Comparison of ENCODE assay signal across 8 mouse cellular contexts in genomic region chr11:65160991-65161880, GRCm38 (mm10). TPM values are rescaled to one million over a fixed set of nuclear protein-coding genes. Genes with fewer than 3 reads are reported as not detected.
DNase-seq lines count a peak whose midpoint lies in the region; ATAC-seq and TF ChIP-seq lines count a peak whose summit lies in the region.

No protein-coding gene starts in this region.

- H3K36me3 ChIP-seq in kidney, embryonic 15.5 days: no peaks in the 10 kb centered on the region
- H3K36me3 ChIP-seq in forebrain, embryonic 10.5 days (replicated peaks): no peaks in the 10 kb centered on the region
- no peaks in the 10 kb centered on the region for H3K36me3 ChIP-seq in limb, embryonic 10.5 days
- no peaks in the 10 kb centered on the region for H3K36me3 ChIP-seq in neural tube, embryonic 12.5 days
- H3K36me3 ChIP-seq in liver, postnatal 0 days (replicated peaks; ENCODE audit: insufficient read depth, low read length): no peaks in the 10 kb centered on the region

- no peak for TF ChIP-seq EP300 in liver, postnatal 0 days (IDR thresholded peaks at IDR 0.05; ENCODE audit: low read depth)

- H3K27ac ChIP-seq in kidney, embryonic 15.5 days: no peak overlapping the region
- no peak overlapping the region for H3K27ac ChIP-seq in forebrain, embryonic 10.5 days
- no peak overlapping the region for H3K27ac ChIP-seq in limb, embryonic 10.5 days
- H3K27ac ChIP-seq in neural tube, embryonic 12.5 days: no peak overlapping the region
- no peak overlapping the region for H3K27ac ChIP-seq in liver, postnatal 0 days (ENCODE audit: low read depth)

- H3K27me3 ChIP-seq in kidney, embryonic 15.5 days: peaks cover 10% of the 10 kb centered on the region; the same call in 1 of the 2 replicates
- H3K27me3 ChIP-seq in forebrain, embryonic 10.5 days (ENCODE audit: poor library complexity, severe bottlenecking): peaks cover 13% of the 10 kb centered on the region
- H3K27me3 ChIP-seq in limb, embryonic 10.5 days (ENCODE audit: low read depth, poor library complexity, severe bottlenecking): peaks cover 32% of the 10 kb centered on the region
- H3K27me3 ChIP-seq in neural tube, embryonic 12.5 days (replicated peaks): 0 out of 2 replicates have a peak, but pooled peaks cover 3% of the 10 kb centered on the region
- H3K27me3 ChIP-seq in liver, postnatal 0 days (ENCODE audit: insufficient read depth, low read length): peaks cover 13% of the 10 kb centered on the region

- ATAC-seq in kidney, embryonic 15.5 days (replicated peaks; ENCODE audit: low FRiP score): no peak
- no peak for ATAC-seq in neural tube, embryonic 12.5 days (ENCODE audit: low FRiP score, low read depth)
- ATAC-seq in megakaryocyte-erythroid progenitor cell, adult 5-6 weeks (replicated peaks; ENCODE audit: low FRiP score, low TSS enrichment, poor library complexity, severe bottlenecking): no peak
- ATAC-seq in liver, postnatal 0 days: no peak

- TF ChIP-seq CTCF in liver, postnatal 0 days (IDR thresholded peaks at IDR 0.05; ENCODE audit: low read depth): no peak

- H3K9ac ChIP-seq in kidney, embryonic 15.5 days: peak overlapping the region; percentile 82; the same call in 1 of the 2 replicates
- no peak overlapping the region for H3K9ac ChIP-seq in neural tube, embryonic 12.5 days
- no peak overlapping the region for H3K9ac ChIP-seq in liver, postnatal 0 days (replicated peaks)

- no peaks in the 10 kb centered on the region for H3K9me3 ChIP-seq in kidney, embryonic 15.5 days (replicated peaks)
- peaks cover 4% of the 10 kb centered on the region; the same call in 1 of the 2 replicates for H3K9me3 ChIP-seq in forebrain, embryonic 10.5 days
- H3K9me3 ChIP-seq in limb, embryonic 10.5 days (replicated peaks): no peaks in the 10 kb centered on the region
- H3K9me3 ChIP-seq in neural tube, embryonic 12.5 days: no peaks in the 10 kb centered on the region
- H3K9me3 ChIP-seq in liver, postnatal 0 days (ENCODE audit: low read length): no peaks in the 10 kb centered on the region

- peaks cover 17% of the 10 kb centered on the region for H3K4me1 ChIP-seq in kidney, embryonic 15.5 days
- H3K4me1 ChIP-seq in forebrain, embryonic 10.5 days: peaks cover 15% of the 10 kb centered on the region
- H3K4me1 ChIP-seq in limb, embryonic 10.5 days: peaks cover 15% of the 10 kb centered on the region
- H3K4me1 ChIP-seq in neural tube, embryonic 12.5 days: peaks cover 12% of the 10 kb centered on the region
- 0 out of 2 replicates have a peak, but pooled peaks cover 8% of the 10 kb centered on the region for H3K4me1 ChIP-seq in liver, postnatal 0 days (ENCODE audit: insufficient read depth)

- peak overlapping the region; percentile 86 for H3K4me3 ChIP-seq in kidney, embryonic 15.5 days (replicated peaks)
- H3K4me3 ChIP-seq in forebrain, embryonic 10.5 days: peak overlapping the region; percentile 88
- H3K4me3 ChIP-seq in limb, embryonic 10.5 days: peak overlapping the region; percentile 92; the same call in 1 of the 2 replicates
- peak overlapping the region; percentile 83; the same call in 1 of the 2 replicates for H3K4me3 ChIP-seq in neural tube, embryonic 12.5 days
- H3K4me3 ChIP-seq in liver, postnatal 0 days (ENCODE audit: low read depth, low read length): no peak overlapping the region

- peak overlapping the region; percentile 86 for H3K4me2 ChIP-seq in kidney, embryonic 15.5 days
- peak overlapping the region; percentile 95 for H3K4me2 ChIP-seq in neural tube, embryonic 12.5 days (replicated peaks)
- H3K4me2 ChIP-seq in liver, postnatal 0 days (ENCODE audit: low read depth, low read length): no peak overlapping the region

- no peak for DNase-seq in kidney, postnatal 25 days
- no peak for DNase-seq in forebrain, embryonic 10.5 days (ENCODE audit: extremely low spot score, low spot score)
- no peak for DNase-seq in limb, embryonic 10.5 days (ENCODE audit: low spot score)
- no peak for DNase-seq in kidney, adult 8-10 months
- DNase-seq in liver, postnatal 0 days: no peak

- 63% methylated on average over 7 of the region's 7 CpGs for WGBS in kidney, embryonic 15.5 days
- WGBS in forebrain, embryonic 10.5 days: 57% methylated on average over 7 of the region's 7 CpGs
- WGBS in limb, embryonic 10.5 days: 61% methylated on average over 7 of the region's 7 CpGs
- WGBS in neural tube, embryonic 12.5 days: 65% methylated on average over 7 of the region's 7 CpGs
- 59% methylated on average over 7 of the region's 7 CpGs for WGBS in liver, postnatal 0 days (ENCODE audit: insufficient replicate concordance)

RNA-seq across cellular contexts. Expression of gene Arhgap44, which starts 1.5 kb away (rescaled TPM):
- 7.1 and 7.4 TPM in 2 replicates for polyA plus RNA-seq in kidney, embryonic 15.5 days (2015; fragmentation: Nextera tagmentation; extraction: Ambion mirVana)
- polyA plus RNA-seq in forebrain, embryonic 10.5 days (2016; fragmentation: Nextera tagmentation; extraction: Ambion mirVana): 3.4 and 3.9 TPM in 2 replicates
- 2.3 and 2.8 TPM in 2 replicates for polyA plus RNA-seq in limb, embryonic 10.5 days (2016; fragmentation: Nextera tagmentation; extraction: Ambion mirVana)
- 6.8 and 7.9 TPM in 2 replicates for polyA plus RNA-seq in neural tube, embryonic 12.5 days (2016; fragmentation: Nextera tagmentation; extraction: Ambion mirVana)
- total RNA-seq in megakaryocyte-erythroid progenitor cell, adult 5-6 weeks (2014; fragmentation: Nextera tagmentation): not detected in 2 replicates
- not detected in 2 replicates for total RNA-seq in megakaryocyte-erythroid progenitor cell, adult 5-6 weeks (2017)
- 0.62 and 0.73 TPM in 2 replicates for polyA plus RNA-seq in liver, postnatal 0 days (2015; fragmentation: Nextera tagmentation; extraction: Ambion mirVana)

RNA-seq across cellular contexts. Expression of gene 1700086D15Rik, which starts 1.5 kb away (rescaled TPM):
- polyA plus RNA-seq in kidney, embryonic 15.5 days (2015; fragmentation: Nextera tagmentation; extraction: Ambion mirVana): 0.21 TPM in 1 of 2 replicates, not detected in the other
- not detected in 2 replicates for polyA plus RNA-seq in forebrain, embryonic 10.5 days (2016; fragmentation: Nextera tagmentation; extraction: Ambion mirVana)
- not detected in 2 replicates for polyA plus RNA-seq in limb, embryonic 10.5 days (2016; fragmentation: Nextera tagmentation; extraction: Ambion mirVana)
- polyA plus RNA-seq in neural tube, embryonic 12.5 days (2016; fragmentation: Nextera tagmentation; extraction: Ambion mirVana): not detected in 2 replicates
- not detected in 2 replicates for total RNA-seq in megakaryocyte-erythroid progenitor cell, adult 5-6 weeks (2014; fragmentation: Nextera tagmentation)
- total RNA-seq in megakaryocyte-erythroid progenitor cell, adult 5-6 weeks (2017): not detected in 2 replicates
- not detected in 2 replicates for polyA plus RNA-seq in liver, postnatal 0 days (2015; fragmentation: Nextera tagmentation; extraction: Ambion mirVana)
